Mouse (Mus musculus) T-helper 2 cell (primary cell): ENCODE measurements around the gene Mif4gd.

ENCODE experiments used
- in situ Hi-C: fragments of 300-600 bp; cut with MboI, MseI; formaldehyde crosslinking; loops from one replicate; pipeline ENCODE4 v1.15.1; 2025; ENCODE audit warnings: high pct_unique_total_duplicates

Gene Mif4gd

DNA sequence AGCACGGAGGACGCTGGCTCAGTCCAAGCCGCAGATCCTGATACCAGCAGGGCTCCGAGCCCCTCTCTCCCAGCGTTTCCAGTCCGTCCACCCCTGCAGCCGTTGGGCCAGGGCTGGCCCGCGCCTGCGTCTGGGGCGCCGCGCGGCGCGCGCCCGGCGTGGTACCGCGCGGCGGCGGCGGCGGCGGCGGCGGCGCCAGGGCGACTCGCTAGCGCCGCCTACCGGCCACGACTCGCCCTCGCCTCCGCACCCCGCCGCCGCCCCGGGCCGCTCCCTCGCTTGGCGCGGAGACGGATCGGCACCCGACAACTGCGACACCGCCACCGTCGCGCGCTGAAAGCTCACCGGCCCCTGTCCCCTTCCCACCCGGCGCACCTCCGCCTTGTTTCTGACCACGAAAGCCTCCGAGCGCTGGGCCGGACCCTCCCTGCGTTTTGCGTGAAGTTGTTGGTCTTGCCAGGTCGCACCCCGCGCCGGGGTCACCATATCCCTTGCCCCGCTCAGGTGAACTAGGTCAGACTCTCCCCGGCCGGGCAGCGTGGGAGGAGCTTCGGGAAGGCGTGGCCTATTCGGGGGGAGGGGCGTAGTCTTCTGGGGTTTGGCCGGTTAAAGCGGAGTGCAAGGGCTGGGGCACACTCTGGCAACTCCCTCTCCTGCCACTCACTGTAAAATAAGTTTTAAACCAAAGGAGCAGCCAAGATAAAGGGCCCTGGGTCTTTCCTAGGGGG is at the start of gene Mif4gd:
Gene Mif4gd (minus strand): TSS at position 560 of the 728 bp plus-strand sequence.
- in situ Hi-C loops, result no loop called here

DNA sequence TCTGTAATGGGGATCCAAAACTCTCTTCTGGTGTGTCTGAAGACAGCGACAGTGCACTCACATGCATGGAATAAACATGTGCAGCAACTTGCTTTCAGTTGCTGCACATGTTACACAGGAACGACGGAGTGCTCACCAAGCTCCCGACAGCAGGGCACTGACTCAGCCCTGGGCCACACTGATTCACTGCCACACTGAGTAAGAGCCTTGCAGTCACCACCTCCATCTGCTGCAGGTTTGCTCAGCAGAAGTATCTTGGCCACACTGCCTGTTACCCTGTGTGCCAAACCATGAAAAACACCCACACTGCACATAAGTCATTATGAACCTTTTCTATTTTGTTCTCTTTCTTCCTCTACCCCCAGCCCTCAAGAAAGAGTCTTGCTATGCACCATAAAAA is 47.6 kb upstream of the Mif4gd start:
- in situ Hi-C loops, result no loop called here

DNA sequence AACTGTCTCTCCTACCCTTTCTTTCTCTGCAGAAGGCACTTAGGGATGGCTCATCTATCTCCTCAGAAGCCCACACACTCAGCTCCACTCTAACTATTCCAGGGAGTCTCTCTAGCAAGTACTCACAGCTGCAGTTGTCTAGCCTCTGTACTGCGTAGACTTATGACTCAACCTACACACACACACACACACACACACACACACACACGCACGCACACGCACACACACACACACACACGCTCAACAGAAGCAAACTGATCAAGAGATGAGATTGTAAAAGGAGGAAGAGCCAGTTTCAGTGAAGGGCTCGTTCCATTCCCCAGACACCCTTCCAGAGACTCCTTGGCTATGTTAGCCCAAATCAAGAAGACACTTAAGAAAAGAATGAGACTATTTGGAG is 45.8 kb upstream of the Mif4gd start:
- in situ Hi-C loops, result no loop called here

DNA sequence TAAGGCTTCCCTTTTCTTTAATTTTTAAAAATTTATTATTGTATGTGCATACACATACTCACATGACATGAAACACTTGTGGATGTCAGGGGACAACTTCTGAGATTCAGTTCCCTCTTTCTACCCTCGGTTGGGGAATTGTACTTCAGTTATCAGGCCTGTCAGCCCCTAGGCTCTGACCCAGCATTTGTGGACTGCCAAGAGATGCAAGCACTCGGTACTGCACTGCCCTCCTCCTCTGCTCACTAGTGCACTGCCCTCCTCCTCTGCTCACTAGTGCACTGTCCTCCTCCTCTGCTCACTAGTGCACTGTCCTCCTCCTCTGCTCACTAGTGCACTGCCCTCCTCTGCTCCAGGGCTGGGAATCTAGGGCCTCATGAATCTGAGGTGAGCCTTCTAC is 41.4 kb upstream of the Mif4gd start:
- in situ Hi-C loops, result no loop called here

GRCm38 (mm10) chr11:115653194-115653593 is 40.4 kb upstream of the Mif4gd start:
- in situ Hi-C loops, result no loop called here

DNA sequence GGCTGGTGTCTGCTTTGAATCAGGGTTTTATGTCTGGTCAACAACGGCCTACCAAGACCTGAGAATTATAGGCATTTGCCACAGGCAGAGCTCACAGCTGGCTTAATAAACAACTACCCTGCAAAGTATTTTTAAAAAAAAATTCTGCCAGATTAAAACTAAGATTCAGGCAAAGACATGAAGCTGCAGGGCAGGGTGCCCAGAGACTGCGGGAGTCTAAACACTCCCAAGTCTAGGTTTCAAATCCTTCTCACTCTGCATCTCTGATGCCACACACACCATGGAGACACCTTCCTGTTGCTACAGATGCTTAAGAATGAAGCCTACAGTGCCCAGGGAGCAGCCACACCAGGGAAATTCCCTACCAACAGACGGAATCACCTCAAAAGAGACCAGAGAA is 38.9 kb upstream of the Mif4gd start:
- in situ Hi-C loops, result no loop called here

- in situ Hi-C loops, result loop anchor here (25.0 kb wide), 1 partner anchor 763 kb away; the partner anchor contains the start of gene Rnf157
These were observed 36.9 kb upstream of the Mif4gd start for GRCm38 (mm10) chr11:115649706-115650105.

DNA sequence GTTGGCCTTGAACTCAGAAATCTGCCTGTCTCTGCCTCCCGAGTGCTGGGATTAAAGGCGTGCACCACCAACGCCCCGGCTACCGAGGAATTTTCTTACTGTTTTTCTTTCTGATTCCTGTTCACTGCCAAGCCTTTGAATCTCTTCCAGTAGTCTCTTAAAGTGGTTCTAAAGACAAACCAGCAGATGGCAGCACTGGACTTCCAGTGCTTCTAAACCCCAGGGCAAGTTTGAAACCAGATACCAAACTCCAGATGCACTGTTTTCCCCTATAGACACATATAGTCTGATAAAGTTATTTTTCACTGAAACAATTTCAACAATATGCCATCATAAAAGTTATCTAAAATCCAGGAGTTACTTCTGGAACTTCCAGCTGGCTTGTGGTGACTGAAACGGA is 34.7 kb upstream of the Mif4gd start:
- in situ Hi-C loops, result loop anchor here (25.0 kb wide), 1 partner anchor 765 kb away; the partner anchor contains the start of gene Rnf157

GRCm38 (mm10) chr11:115646439-115646838 is 33.7 kb upstream of the Mif4gd start:
- in situ Hi-C loops, result loop anchor here (25.0 kb wide), 1 partner anchor 766 kb away; the partner anchor contains the start of gene Rnf157

- in situ Hi-C loops, result loop anchor here (25.0 kb wide), 1 partner anchor 767 kb away; the partner anchor contains the start of gene Rnf157
These were observed 32.7 kb upstream of the Mif4gd start for GRCm38 (mm10) chr11:115645498-115645897.

DNA sequence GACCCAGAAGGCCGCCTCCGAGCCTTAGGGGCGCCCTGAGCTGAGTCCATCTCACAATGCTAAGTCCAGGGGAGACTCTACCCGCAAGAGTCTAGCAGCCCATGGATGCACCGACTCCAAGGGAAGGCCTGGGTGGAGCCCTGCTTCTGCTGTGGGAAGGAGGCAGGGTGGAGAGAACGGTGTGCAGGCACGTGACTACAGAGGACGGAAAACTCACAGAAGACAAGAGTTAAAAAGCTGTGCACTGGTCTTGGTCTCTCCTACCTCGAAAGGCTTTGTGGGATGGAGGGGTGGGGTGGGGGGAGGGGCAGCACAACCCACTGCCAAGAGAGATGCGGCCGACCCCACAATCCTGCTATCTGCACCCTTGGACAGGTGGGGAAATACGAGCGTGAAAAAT is 31.5 kb upstream of the Mif4gd start:
- in situ Hi-C loops, result loop anchor here (5.0 to 25.0 kb wide), 2 partner anchors 33 to 768 kb away; partner anchors contain the start of gene Rnf157

DNA sequence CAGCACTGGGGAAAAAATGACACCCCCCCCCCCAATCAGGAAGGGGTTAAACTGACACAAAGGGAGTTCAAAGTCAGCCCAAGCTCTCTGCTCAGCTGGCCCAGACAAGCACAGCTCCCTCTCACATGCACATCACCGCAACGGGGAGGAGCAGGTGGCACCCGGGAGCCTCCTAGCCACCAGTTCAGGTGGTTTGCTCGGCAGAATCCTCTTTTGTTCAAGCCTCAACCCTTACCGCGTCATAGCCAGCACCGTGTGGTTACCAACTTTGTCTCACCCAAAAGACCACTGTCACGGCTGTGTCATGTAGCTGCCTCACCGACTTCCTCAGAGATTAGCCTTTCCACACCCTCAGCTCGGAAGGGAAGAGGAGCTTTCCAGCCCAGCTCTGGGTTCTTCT is 30.5 kb upstream of the Mif4gd start:
- in situ Hi-C loops, result loop anchor here (5.0 to 25.0 kb wide), 2 partner anchors 34 to 769 kb away; partner anchors contain the start of gene Rnf157

DNA sequence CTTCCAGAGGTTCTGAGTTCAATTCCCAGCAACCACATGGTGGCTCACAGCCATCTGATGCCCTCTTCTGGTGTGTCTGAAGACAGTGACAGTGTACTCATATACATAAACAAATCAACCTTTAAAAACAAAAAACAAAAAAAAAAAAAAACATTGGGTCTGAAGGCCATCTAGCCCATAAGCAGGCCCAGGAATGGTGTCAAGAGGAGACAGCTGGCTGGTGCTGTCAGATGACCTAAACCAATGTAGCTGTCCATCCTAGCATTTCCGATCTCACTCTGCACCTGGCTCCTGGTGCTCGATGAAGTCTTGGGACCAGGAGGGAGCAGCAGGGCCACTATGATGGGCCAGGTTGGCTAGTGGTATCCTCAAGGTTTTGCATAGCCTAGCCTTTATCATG is 29.9 kb upstream of the Mif4gd start:
- in situ Hi-C loops, result loop anchor here (5.0 to 25.0 kb wide), 2 partner anchors 35 to 770 kb away; partner anchors contain the start of gene Rnf157

DNA sequence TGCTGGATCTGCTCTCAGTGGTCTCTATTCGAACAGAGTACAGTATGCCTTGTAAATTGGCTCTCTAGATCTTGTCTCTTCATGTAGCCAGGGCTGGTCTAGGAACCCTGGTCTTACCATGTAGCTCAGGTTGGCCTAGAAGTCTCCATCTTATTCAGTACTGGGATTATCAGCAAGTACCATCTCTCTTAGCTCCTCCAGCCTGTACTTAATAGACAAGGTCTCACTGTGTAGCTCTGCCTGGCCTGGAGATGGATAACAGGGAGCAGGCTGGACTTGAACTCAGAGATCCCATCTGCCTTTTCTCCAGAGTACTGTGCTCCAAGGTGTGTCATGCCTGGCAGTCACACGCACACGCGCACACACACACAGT is 28.9 kb upstream of the Mif4gd start:
- in situ Hi-C loops, result loop anchor here (5.0 to 25.0 kb wide), 2 partner anchors 36 to 771 kb away; partner anchors contain the start of gene Rnf157

DNA sequence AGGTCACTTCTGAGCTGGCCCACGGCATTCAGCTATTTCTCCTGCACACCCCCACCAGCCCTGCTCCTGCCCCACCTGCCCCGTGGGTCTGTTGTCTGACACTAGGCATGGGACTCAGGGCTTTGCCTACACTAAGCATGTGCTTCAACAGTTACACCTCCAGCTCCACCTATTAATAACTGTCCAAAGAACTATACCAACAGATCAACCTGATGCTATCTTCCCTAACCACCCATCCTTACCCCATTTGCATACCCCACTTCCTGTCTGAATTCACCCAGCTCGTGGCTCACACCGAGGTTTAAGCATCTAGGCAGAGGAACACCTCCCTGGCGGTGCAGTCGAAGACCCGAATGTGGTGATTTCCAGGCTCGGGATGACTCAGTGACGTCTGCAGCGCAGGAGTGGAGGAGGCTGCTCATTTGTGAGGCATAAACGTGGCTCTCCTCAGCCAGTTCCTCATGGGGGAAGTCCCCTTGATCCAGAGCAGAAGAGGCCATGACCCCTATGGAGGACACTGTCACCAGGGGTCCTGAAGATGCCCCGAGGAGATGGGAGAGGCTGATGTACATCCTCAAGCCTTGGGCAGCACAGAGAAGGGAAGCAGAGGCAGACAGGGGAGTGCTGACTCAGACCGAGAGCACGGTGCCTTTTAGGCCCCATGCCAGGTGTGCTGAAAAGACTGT is 28.4 kb upstream of the Mif4gd start:
- in situ Hi-C loops, result loop anchor here (5.0 to 25.0 kb wide), 2 partner anchors 36 to 771 kb away; partner anchors contain the start of gene Rnf157

GRCm38 (mm10) chr11:115640311-115640828 is 27.6 kb upstream of the Mif4gd start:
- in situ Hi-C loops, result loop anchor here (5.0 to 25.0 kb wide), 2 partner anchors 37 to 772 kb away; partner anchors contain the start of gene Rnf157

- in situ Hi-C loops, result loop anchor here (25.0 kb wide), 1 partner anchor 773 kb away; the partner anchor contains the start of gene Rnf157
These were observed 26.8 kb upstream of the Mif4gd start for GRCm38 (mm10) chr11:115639540-115639939.

- in situ Hi-C loops, result loop anchor here (25.0 kb wide), 1 partner anchor 774 kb away; the partner anchor contains the start of gene Rnf157
These were observed 26.0 kb upstream of the Mif4gd start for GRCm38 (mm10) chr11:115638498-115639409.

DNA sequence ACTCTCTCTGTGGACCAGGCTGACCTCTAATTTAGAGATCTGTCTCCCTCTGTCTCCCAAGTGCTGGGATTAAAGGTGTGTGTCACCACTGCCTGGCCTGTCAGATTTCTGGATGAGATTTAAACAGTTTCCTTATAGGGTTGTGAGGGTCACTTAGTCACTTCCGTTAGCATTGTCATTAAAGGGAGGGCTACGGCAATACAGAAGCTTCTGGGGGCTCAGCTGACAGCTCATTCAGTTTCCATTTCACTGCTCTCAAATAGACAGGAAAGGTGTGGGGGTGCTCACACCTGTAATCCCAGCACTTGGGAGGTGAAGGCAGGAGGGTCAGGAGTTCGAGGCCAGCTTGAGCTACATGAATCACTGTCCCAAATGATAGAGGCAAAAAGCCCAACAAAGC is 24.2 kb upstream of the Mif4gd start:
- in situ Hi-C loops, result loop anchor here (25.0 kb wide), 1 partner anchor 775 kb away; the partner anchor contains the start of gene Rnf157

DNA sequence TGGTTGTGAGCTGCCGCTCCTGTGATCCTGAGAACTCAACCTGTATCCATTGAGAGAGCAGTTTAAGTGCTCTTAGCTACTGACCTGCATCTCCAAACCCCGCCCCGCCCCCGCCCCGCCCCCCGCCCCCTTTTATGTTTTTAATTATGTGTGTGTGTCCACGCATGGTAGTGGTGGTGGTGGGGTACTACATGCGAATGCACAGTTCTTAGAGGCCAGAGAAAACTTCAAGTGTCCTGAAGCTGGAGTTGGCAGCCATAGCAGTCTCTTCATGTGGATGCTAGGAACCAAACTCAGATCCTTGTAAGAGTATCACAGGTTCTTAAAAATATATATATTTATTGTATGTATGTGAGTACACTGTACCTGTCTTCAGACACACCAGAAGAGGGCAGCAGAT is 22.7 kb upstream of the Mif4gd start:
- in situ Hi-C loops, result loop anchor here (25.0 kb wide), 1 partner anchor 777 kb away; the partner anchor contains the start of gene Rnf157

DNA sequence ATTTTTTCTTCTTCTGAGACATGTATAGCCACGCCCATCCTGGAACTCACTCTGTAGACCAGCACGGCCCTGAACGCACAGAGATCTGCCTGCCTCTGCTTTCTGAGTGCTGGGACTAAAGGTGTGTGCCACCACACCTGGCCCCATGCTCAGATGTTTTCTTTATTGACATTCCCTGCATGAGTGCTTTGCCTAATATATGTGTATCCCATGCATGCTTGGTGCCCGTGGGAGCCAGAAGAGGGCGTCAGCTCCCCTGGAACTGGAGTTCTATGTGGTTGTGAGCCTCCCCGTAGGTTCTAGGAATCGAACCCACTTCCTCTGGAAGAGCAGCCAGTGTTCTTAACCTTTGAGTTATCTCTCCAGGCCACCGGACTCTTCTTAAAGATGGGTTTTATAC is 22.3 kb upstream of the Mif4gd start:
- in situ Hi-C loops, result loop anchor here (25.0 kb wide), 1 partner anchor 777 kb away; the partner anchor contains the start of gene Rnf157
